Mouse (Mus musculus): Measurements from ENCODE around the gene Stard9. TPM values are rescaled to one million over a fixed set of nuclear protein-coding genes. Genes with fewer than 3 reads are reported as not detected.

The Stard9 gene
- polyA plus RNA-seq (2015; fragmentation: Nextera tagmentation; extraction: Ambion mirVana): 5.6 and 5.8 TPM in 2 replicates

DNA sequence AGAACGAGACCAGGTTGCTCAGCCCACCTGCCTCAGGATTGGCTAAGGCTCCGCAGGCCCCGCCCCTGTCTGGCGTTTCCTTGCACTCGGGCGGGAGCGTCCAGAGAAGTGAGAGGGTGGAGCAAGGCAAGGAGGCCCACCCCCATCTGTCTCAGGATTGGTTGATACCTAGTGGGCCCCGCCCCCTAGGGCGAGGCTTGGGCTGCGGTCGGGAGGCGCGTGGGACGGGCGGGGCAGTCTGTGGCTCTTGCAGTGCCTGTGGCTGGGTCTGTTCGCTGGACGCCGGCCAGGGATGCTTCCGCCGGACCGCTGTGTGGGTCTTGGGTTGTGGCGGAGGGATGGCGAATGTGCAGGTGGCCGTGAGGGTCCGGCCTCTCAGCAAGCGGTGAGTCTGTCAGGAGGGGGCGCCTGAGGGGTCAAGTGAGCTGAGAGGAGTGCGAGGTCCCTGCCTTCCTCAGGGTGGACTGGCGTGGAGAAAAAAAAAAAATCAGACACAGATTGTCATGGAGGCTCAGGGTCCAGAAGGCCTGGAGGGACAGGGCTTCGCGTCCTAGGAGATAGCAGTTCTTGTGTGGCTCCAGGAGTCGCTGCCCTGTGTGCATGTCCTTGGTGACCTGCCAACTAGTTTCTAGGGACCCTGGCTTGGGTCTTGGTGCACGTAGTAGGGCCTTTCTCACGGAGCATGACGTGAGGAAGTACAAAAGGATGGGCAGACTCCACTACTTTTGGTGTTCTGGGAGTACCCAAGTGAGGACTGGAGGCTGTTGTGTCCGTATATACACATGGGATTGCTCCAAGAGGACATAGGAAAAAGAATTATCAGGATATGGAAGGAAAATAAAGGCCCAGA lies at the start of gene Stard9:
Gene Stard9 (plus strand): TSS at position 236 of the 850 bp plus-strand sequence.
- WGBS: 2% methylated on average over 30 of the region's 36 CpGs
- H3K4me1 ChIP-seq: peaks cover 11% of the 10 kb centered on the region; the same call in 1 of the 2 replicates
- H3K36me3 ChIP-seq: peaks cover 11% of the 10 kb centered on the region; the same call in 1 of the 2 replicates
- peak within 1 kb of the TSS; percentile 67 for H3K9ac ChIP-seq
- no peaks in the 10 kb centered on the region for H3K9me3 ChIP-seq
- peak within 1 kb of the TSS; percentile 77 for H3K4me2 ChIP-seq (replicated peaks)
- H3K27ac ChIP-seq: no peak within 1 kb of the TSS
- H3K4me3 ChIP-seq: peak within 1 kb of the TSS; percentile 60
- no peaks in the 10 kb centered on the region for H3K27me3 ChIP-seq
- peak; percentile 100 for ATAC-seq (ENCODE audit: low FRiP score, low read depth)

DNA sequence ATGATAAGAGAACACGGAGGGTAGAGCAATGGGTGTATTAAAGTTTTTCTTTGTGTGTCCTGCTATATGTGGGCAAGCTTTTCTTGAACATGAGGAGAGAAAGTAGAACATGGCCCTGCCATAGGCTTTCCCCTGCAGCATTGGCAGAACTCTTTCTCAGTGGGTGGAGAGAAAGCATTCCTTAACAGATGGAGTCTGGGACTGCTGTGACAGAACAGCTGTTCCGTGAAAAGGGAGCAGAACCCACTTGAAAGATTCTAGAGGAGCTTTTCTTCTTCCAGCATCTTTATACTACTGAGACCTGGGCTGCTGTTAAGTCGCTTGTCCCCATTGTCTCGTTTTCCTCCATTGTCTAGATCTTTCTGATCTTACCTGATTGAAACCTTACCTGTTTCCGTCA lies 39.2 kb upstream of the Stard9 start:
- Histone ChIP-seq H3K27me3 (no peaks in the 10 kb centered on the region), H3K9me3 (no peaks in the 10 kb centered on the region), H3K27ac (no peak overlapping the region), H3K36me3 (peaks cover 75% of the 10 kb centered on the region), H3K4me3 (no peak overlapping the region), H3K4me1 (no peaks in the 10 kb centered on the region), H3K4me2 (replicated peaks) (no peak overlapping the region), H3K9ac (no peak overlapping the region)
- ATAC-seq (ENCODE audit: low FRiP score, low read depth): no peak
- 87% methylated on average over 5 of the region's 5 CpGs for WGBS

DNA sequence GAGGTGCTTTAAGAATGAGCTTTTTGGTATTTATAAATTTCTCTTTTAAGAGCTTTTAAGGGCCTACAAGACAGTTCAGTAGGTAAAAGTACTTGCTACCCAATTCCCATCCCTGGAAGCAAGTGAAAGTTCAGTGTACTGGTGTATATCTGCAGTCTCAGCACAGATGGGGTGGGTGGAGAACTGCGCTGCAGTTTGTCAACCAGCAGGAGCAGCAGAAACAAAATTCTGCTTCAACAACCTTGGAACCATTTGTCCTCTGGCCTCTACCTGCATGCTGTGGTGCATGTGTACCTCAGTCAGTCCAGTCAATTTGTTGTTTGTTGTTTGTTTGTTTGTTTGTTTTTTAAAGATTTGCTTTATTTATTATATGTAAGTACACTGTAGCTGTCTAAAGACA lies 36.7 kb upstream of the Stard9 start:
- 86% methylated on average over 1 of the region's 1 CpGs for WGBS
- Histone ChIP-seq H3K27ac (no peak overlapping the region), H3K36me3 (peaks cover 72% of the 10 kb centered on the region), H3K4me2 (replicated peaks) (no peak overlapping the region), H3K9me3 (no peaks in the 10 kb centered on the region), H3K9ac (no peak overlapping the region), H3K27me3 (no peaks in the 10 kb centered on the region), H3K4me3 (no peak overlapping the region), H3K4me1 (no peaks in the 10 kb centered on the region)
- no peak for ATAC-seq (ENCODE audit: low FRiP score, low read depth)

DNA sequence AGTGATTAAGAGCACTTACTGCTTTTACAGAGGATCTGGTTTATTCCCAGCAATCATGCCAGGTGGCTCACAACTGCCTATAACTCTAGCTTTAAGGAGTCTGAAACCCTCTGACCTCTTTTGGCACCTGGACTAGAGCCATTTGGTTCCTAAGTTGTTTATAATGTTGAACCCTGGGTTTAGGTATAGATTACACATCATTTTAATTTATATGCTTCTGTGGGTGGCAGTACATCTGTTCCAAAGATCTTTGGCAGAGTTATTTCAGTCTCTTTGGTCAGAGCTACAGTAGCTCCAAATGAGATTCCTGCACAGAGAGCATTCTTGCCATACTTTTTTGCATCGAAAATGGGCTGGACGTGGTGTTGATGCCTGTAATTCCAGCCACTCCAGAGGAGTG lies 31.2 kb upstream of the Stard9 start:
- Histone ChIP-seq H3K4me1 (no peaks in the 10 kb centered on the region), H3K27me3 (no peaks in the 10 kb centered on the region), H3K36me3 (peaks cover 85% of the 10 kb centered on the region), H3K9me3 (no peaks in the 10 kb centered on the region), H3K4me3 (no peak overlapping the region), H3K27ac (no peak overlapping the region), H3K9ac (no peak overlapping the region), H3K4me2 (replicated peaks) (no peak overlapping the region)
- ATAC-seq (ENCODE audit: low FRiP score, low read depth): no peak
- WGBS: 87% methylated on average over 2 of the region's 2 CpGs

DNA sequence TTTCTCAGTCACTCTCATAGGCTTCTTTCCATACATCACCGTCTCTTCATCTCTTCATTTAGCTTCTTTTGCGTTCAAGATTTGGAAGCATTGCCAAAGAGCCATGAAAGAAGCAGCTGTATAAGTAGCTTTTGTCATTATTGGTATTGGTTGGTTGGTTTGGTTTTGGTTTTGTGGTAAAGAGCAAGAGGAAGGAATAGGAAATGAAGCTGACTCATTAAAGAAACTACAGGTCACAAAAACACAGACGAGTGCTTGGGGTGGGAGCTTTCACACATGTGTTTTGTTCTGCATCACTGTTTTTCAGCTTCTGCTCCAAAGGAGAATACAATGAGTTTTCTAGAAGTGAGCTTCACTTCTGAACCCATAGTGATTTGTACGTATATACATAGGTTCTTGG lies 29.4 kb upstream of the Stard9 start:
- 93% methylated on average over 4 of the region's 4 CpGs for WGBS
- H3K27ac ChIP-seq: no peak overlapping the region
- ATAC-seq (ENCODE audit: low FRiP score, low read depth): no peak
- no peaks in the 10 kb centered on the region for H3K9me3 ChIP-seq
- H3K4me1 ChIP-seq: no peaks in the 10 kb centered on the region
- no peak overlapping the region for H3K4me2 ChIP-seq (replicated peaks)
- no peak overlapping the region for H3K4me3 ChIP-seq
- peaks cover 76% of the 10 kb centered on the region for H3K36me3 ChIP-seq
- no peak overlapping the region for H3K9ac ChIP-seq
- no peaks in the 10 kb centered on the region for H3K27me3 ChIP-seq

DNA sequence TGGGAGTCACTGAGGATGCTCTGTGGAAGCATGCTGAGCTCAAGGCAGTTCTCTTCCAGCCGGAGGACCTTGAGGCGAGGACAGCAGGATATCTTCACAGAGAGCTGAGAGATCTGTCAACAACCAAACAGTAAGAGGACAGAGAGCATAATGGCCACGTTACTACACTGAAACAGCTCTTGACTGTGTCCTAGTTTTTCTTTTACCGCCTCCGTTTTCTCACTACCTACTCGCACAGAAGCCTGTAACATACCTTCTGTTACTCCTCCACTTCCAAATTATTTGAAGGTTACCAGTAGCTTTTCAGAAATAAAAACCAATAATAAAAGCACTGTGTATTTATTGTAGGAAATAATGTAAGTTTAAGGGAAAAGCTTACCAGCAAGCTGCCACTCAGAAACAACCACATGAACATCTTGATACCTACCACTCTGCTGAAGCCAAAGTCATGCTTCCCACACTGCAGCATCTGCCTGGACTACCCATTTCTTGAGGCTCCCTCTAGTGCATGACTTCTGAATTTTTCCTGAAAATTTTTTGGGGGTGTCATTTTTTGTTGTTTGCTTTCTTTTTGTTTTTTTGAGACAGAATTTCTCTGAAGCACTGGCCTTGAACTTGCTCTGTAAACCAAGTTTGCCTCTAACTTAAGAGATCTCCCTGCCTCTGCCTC lies 22.8 kb upstream of the Stard9 start:
- Histone ChIP-seq H3K36me3 (peaks cover 20% of the 10 kb centered on the region), H3K9ac (no peak overlapping the region), H3K27ac (no peak overlapping the region), H3K4me1 (peaks cover 20% of the 10 kb centered on the region), H3K4me2 (replicated peaks) (no peak overlapping the region), H3K4me3 (no peak overlapping the region), H3K27me3 (no peaks in the 10 kb centered on the region), H3K9me3 (no peaks in the 10 kb centered on the region)
- 84% methylated on average over 6 of the region's 6 CpGs for WGBS
- no peak for ATAC-seq (ENCODE audit: low FRiP score, low read depth)

DNA sequence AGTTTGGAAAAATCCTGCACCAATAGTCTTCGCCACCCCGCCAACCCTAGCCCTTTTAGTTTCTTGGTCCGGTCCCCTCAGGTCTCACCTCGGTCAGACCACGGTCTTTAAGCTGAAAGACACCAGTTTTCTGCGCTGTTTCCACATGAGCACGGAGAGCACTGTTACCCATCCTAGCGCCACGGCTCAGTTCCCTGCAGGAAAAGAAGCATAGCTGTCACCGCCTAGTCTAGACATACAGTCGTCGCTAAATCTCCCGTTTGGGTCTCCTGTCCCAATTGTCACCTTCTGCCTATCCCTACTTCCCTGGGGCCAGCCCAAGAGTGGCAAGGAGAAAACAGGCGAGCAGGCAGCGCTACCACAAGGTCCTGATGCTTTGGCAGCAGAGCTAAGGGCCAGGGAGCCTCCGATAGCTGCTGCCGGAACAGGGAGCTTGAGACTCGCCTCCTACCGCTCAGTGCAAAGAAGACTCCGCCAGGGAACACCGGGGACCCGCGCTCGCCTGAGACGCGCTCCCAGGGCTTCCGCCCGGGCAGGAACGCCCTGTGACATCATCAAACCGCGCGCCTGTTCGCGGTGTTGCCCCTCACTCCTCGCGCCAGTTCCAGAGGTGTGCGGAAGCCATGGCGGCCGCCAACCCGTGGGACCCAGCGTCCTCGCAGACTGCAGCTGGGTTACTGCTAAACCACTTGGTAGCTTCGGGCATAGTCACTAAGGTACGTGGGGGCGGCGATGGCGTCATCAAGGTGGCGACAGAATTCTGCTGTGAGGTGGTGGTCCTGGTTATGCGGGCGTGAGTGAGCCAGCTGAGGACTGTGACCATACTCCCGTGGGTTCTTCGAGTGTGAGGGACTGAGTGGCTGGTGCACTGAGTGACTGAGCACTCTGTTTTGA lies 19.8 kb upstream of the Stard9 start, which contains the start of the genes Haus2 and Lrrc57:
Gene Haus2 (plus strand): TSS at position 554 of the 894 bp plus-strand sequence.
Gene Lrrc57 (minus strand): TSS at position 691 of the 894 bp plus-strand sequence.
- Histone ChIP-seq H3K4me1 (peaks cover 20% of the 10 kb centered on the region), H3K36me3 (peaks cover 13% of the 10 kb centered on the region), H3K27me3 (no peaks in the 10 kb centered on the region), H3K4me3 (peak within 1 kb of the TSS; percentile 83), H3K9ac (peak within 1 kb of the TSS; percentile 86), H3K4me2 (replicated peaks) (peak within 1 kb of the TSS; percentile 84), H3K9me3 (no peaks in the 10 kb centered on the region), H3K27ac (peak within 1 kb of the TSS; percentile 88)
- under 1% methylated on average over 52 of the region's 52 CpGs for WGBS
- peak; percentile 95 for ATAC-seq (ENCODE audit: low FRiP score, low read depth)

DNA sequence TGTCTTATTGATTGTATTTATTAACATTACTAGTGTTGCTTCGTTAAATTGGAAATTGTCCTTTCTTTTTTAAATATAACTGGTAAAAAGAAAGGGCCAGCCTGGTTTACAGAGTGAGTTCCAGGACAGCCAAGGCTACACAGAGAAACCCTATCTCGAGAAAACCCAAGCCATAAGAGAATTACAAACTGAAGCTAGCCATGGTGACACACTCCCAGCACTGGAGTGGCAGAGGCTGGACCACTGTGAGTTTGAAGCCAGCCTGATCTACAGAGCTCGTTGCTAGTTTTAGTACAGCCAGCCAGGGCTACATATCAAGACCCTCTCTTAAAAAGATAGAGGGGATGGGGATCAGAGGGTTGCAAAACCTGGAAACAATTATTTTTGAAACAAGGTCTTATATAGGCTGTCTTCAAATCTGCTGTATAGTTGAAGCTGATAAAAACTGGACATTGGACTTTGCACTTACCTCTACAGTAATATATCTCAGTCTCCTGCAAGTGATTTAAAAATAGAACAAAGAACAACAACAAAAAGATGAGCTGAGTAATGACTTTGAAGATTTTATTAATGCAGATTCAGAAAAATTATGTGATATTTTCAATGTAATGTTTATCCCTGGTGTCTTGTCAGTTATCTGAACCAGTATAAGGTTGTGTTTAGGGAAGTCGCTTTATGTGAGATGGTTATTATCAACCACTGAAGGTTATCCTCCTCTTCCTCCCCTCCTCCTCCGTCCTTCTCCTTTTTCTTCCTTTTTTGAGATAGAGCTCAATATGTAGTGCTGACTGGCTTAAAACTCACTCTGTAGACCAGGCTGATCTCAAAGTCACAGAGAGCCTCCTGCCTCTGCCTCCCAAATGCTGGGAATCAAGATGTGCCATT lies 12.4 kb upstream of the Stard9 start:
- 89% methylated on average over 5 of the region's 5 CpGs for whole genome bisulfite sequencing

DNA sequence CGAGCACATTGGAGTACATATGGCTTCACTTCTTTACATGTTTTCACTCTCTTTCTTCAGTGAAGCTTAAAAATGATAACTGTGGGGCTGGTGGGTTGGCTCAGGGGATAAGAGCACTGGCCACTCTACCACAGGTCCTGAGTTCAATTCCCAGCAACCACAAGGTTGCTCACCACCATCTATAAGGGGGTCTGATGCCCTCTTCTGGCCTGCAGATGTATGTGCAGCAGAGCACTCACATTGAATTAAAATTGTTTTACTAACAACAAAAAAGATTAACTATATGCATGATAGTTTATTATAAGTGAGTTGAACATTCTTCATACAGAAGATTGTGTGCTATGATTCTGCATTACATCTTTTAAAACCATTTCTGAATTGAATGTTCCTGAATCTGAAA lies 9.4 kb upstream of the Stard9 start:
- Histone ChIP-seq H3K4me2 (replicated peaks) (no peak overlapping the region), H3K27ac (no peak overlapping the region), H3K4me3 (no peak overlapping the region), H3K9ac (no peak overlapping the region), H3K9me3 (no peaks in the 10 kb centered on the region), H3K4me1 (no peaks in the 10 kb centered on the region), H3K27me3 (no peaks in the 10 kb centered on the region), H3K36me3 (peaks cover 40% of the 10 kb centered on the region)
- WGBS: 100% methylated on average over 1 of the region's 1 CpGs
- no peak for ATAC-seq (ENCODE audit: low FRiP score, low read depth)

More for the DNA sequence above, 12.4 kb upstream of the Stard9 start:
- no peak for ATAC-seq (ENCODE audit: low FRiP score, low read depth)
- Histone ChIP-seq H3K4me3 (no peak overlapping the region), H3K27ac (no peak overlapping the region), H3K36me3 (peaks cover 50% of the 10 kb centered on the region), H3K27me3 (no peaks in the 10 kb centered on the region), H3K4me2 (replicated peaks) (no peak overlapping the region), H3K9me3 (no peaks in the 10 kb centered on the region), H3K4me1 (no peaks in the 10 kb centered on the region), H3K9ac (no peak overlapping the region)

DNA sequence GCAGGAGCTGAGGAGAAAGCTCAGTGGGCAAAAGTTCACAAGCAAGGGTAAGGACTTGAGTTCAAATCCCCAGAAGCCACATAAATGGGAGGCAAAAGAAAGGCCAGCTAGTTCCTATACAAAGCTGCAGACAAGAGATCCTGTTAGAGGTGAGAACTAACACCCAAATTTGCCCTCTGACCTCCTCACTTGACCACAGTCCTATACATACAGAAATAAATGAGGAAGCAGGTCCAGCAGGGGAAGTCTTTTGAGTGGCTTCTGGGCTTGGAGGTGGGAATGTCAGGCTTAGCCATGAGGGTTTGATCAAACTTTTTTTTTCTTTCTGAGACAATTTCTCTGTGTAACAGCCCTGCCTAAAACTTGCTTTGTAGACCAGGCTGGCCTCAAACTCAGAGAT lies 6.0 kb upstream of the Stard9 start:
- H3K9me3 ChIP-seq: no peaks in the 10 kb centered on the region
- no peaks in the 10 kb centered on the region for H3K27me3 ChIP-seq
- H3K36me3 ChIP-seq: peaks cover 17% of the 10 kb centered on the region
- H3K4me2 ChIP-seq (replicated peaks): no peak overlapping the region
- ATAC-seq (ENCODE audit: low FRiP score, low read depth): no peak
- H3K4me1 ChIP-seq: no peaks in the 10 kb centered on the region
- H3K27ac ChIP-seq: no peak overlapping the region
- no peak overlapping the region for H3K4me3 ChIP-seq
- H3K9ac ChIP-seq: no peak overlapping the region
